Mouse (Mus musculus) kidney, adult 2 months (tissue): ENCODE data around the gene Mrps23.

Source experiments
- CTCF ChIP-seq: fragments of 200-500 bp; conservative IDR thresholded peaks from 2 replicates; pipeline ENCODE4 v1.5.1; 2011; ENCODE audit warnings: low read depth, mild to moderate bottlenecking, control low read depth, low read length, moderate library complexity, mixed read lengths; ENCODE audit not compliant: insufficient read depth, insufficient read length
- POLR2A ChIP-seq: fragments of 200-500 bp; IDR thresholded peaks from one replicate; pipeline ENCODE4 v1.6.1; 2011; ENCODE audit warnings: low read depth, low read length, control low read depth

DNA sequence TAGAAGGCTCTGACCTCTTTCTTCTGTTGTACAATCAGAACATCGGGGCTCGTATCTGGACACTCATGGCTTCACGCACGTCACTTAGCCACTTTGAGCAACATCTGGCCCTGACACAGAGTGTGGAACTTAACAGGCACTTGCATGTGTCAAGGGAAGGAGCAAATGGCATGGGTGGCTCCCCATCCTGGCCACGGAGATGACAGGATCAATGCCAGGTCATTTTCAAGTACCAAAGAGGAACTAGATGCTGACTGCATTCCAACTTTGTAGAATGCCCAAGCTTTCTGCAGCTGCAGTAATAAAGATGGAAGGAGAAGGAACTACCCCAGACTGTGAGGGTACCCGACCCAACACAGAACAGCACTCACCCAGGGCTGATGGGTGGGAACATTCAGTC is 14.0 kb downstream of the Mrps23 start:
- TF ChIP-seq POLR2A: no peak
- no peak for TF ChIP-seq CTCF
